Mouse (Mus musculus) heart, embryonic 10.5 days (tissue): ENCODE measurements around the gene AW209491. TPM values are rescaled to one million over a fixed set of nuclear protein-coding genes. Genes with fewer than 3 reads are reported as not detected.

Experiments used
- DNase-seq: peaks from one replicate; pipeline ENCODE4 v3.0.0-alpha.2; 2017; ENCODE audit warnings: low spot score
- H3K27ac ChIP-seq: fragments of 300-500 bp; sonication (generic); 2 replicates; pipeline ENCODE4 v1.5.1; 2016; ENCODE audit warnings: mild to moderate bottlenecking
- H3K27me3 ChIP-seq: fragments of 300-500 bp; sonication (generic); 2 replicates; pipeline ENCODE4 v1.6.1; 2016; ENCODE audit warnings: mild to moderate bottlenecking; ENCODE audit not compliant: poor library complexity, insufficient read depth, severe bottlenecking
- H3K36me3 ChIP-seq: fragments of 300-500 bp; sonication (generic); 2 replicates; pipeline ENCODE4 v1.6.1; 2016; ENCODE audit warnings: mild to moderate bottlenecking, moderate library complexity
- H3K4me1 ChIP-seq: fragments of 300-500 bp; sonication (generic); 2 replicates; pipeline ENCODE4 v1.6.1; 2016; ENCODE audit warnings: mild to moderate bottlenecking
- H3K4me3 ChIP-seq: fragments of 300-500 bp; sonication (generic); 2 replicates; pipeline ENCODE4 v1.5.1; 2016; ENCODE audit warnings: mild to moderate bottlenecking, moderate library complexity
- H3K9me3 ChIP-seq: fragments of 300-500 bp; sonication (generic); 2 replicates; pipeline ENCODE4 v1.6.1; 2016; ENCODE audit warnings: mild to moderate bottlenecking, moderate library complexity
- WGBS: fragments of 180-500 bp; shearing (Covaris S2); methylation state at CpG from one replicate; pipeline ENCODE4 v1.1.7; 2016; 5-methylcytosine and 5-hydroxymethylcytosine counted together
- polyA plus RNA-seq: library from polyadenylated mRNA; unstranded; fragments of >200 nt; fragmentation: Nextera tagmentation; extraction: Ambion mirVana; gene quantifications from 2 replicates; pipeline ENCODE4 v1.2.1, GENCODE M21; 2016

Gene AW209491
- 21.7 and 28.0 TPM in 2 replicates for polyA plus RNA-seq

DNA sequence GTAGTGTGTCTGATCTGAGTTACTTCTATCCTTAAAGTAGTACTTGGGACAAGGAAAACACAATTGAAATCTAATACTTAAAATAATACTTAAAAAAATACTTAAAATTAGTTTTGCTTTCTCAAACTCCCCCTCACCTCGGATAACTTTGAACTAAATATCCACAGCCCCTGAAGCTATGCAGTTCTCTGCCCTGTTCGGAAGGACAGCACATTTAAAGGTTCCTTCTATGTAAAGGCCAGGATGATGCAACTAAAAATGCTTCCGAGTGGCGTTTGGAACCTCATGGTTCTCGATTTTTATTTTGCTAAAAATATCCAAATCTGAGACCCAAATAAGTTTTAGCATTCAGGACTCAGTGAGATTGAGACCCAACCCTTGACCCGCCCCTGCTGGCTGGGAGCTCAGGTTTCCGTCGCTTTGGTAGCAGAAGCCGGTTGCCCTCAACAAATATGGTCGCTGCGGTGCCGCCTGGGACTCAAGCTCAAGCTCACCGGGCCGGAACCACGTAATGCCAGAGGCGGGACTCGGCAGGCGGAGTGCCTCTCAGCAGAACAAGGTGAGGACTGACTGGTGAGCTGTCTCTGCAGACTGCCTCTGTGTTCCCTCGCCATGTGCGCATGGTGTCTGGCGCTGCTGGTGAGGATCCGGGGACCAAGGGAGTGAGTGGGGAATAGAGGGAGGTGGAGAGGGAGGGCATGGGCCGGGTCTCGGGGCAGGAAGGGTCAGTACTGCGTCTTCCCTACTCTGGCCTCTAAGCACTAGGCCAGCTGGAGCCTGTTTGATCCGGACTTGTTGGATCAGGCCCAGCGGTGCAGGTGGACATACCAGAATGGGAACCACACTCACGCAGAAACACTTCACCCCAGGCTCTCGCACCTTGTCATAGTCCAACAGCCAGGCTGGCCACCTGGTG, at the start of gene AW209491:
AW209491 (plus strand) TSS at position 429 of the 916 bp plus-strand sequence.
- no peaks in the 10 kb centered on the region for H3K27me3 ChIP-seq
- peak within 1 kb of the TSS; percentile 94 for H3K27ac ChIP-seq

DNA sequence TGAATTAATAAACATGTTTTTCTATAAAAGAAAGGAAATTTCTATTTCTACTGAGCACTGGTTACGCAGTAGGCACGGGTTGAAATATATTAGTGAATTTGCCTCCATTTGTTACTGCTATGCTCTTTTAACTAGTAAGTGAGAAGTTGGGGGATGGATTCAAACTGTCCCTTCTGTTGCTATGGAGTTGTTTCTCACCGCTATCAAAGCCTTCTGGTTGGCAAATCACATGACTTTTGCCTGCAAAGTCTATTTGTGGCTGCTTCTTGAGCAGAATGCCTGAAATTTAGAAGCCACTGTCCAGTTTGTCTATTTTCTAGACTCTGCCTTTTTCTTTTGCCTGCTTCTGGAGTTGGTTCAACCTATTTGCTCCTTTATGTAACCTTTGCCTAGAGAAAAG, 49.6 kb upstream of the AW209491 start:
- no peaks in the 10 kb centered on the region for H3K27me3 ChIP-seq
- no peak for DNase-seq
- no peak overlapping the region for H3K4me3 ChIP-seq
- H3K36me3 ChIP-seq: no peaks in the 10 kb centered on the region
- no peaks in the 10 kb centered on the region for H3K9me3 ChIP-seq
- H3K27ac ChIP-seq: no peak overlapping the region
- WGBS: 65% methylated on average over 3 of the region's 3 CpGs
- H3K4me1 ChIP-seq: no peaks in the 10 kb centered on the region

More for the DNA sequence above, at the start of gene AW209491:
- WGBS: 1% methylated on average over 29 of the region's 29 CpGs
- H3K9me3 ChIP-seq: no peaks in the 10 kb centered on the region
- H3K4me3 ChIP-seq: peak within 1 kb of the TSS; percentile 76
- peaks cover 33% of the 10 kb centered on the region for H3K36me3 ChIP-seq
- H3K4me1 ChIP-seq: peaks cover 10% of the 10 kb centered on the region; the same call in 1 of the 2 replicates
- peak; percentile 98 for DNase-seq

DNA sequence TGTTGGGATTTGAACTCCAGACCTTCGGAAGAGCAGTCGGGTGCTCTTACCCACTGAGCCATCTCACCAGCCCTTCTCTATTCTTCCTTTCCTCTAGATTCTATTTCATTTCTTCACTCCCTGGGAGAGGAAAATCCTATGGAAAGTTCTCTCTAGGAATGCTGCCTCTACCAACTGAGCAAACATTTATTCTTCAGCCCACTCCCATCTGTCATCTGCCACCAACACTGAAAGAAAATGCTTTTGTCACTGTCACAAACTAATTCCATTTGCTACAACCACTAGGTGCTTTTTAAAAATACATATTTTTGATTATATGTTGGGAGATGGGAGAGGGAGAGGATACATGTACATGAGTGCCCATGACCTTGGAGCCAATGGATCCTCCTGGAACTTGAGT, 27.2 kb upstream of the AW209491 start:
- no peaks in the 10 kb centered on the region for H3K36me3 ChIP-seq
- no peaks in the 10 kb centered on the region for H3K9me3 ChIP-seq
- 79% methylated on average over 2 of the region's 2 CpGs for WGBS
- no peak overlapping the region for H3K4me3 ChIP-seq
- no peak overlapping the region for H3K27ac ChIP-seq
- no peaks in the 10 kb centered on the region for H3K4me1 ChIP-seq
- H3K27me3 ChIP-seq: no peaks in the 10 kb centered on the region
- no peak for DNase-seq

DNA sequence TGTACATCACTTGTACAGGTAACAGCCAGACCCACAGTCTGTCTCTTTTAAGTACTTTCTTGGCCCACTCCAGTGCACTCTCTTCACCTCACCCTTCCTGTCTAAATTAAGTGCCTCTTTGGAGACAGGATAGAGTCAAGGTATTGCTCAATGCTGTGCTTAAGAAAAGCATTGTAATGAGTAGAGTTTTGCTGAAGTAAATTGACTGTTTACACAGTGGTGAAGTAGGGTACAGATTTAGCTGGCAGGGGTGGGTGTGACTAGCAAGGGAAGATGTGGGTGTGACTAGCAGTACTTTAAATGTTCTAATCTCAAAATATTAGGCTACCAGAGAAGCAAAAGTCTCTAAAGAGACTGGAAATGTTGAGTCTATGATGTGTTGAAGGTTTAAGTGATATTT, 22.3 kb upstream of the AW209491 start:
- Histone ChIP-seq H3K9me3 (no peaks in the 10 kb centered on the region), H3K27me3 (no peaks in the 10 kb centered on the region), H3K4me3 (no peak overlapping the region), H3K36me3 (peaks cover 7% of the 10 kb centered on the region; the same call in 1 of the 2 replicates), H3K27ac (no peak overlapping the region), H3K4me1 (no peaks in the 10 kb centered on the region)
- DNase-seq: no peak

DNA sequence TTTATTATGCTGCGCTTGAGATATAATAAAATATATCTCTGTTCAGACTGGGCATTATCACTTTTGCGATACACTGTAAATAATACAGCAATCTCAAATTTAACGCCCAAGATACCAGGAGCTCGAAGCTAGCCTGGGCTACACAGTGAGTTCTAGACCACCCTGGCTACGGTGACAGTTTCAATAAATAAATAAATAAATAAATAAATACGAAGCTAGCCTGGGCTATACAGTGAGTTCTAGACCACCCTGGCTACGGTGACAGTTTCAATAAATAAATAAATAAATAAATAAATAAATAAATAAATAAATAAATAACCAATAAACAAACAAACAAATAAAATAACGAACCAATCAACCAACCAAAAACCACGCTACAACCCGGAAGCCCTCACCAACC, 17.5 kb upstream of the AW209491 start:
- Histone ChIP-seq H3K27me3 (no peaks in the 10 kb centered on the region), H3K27ac (peak overlapping the region; percentile 91), H3K4me3 (peak overlapping the region; percentile 82), H3K4me1 (no peaks in the 10 kb centered on the region), H3K9me3 (no peaks in the 10 kb centered on the region), H3K36me3 (peaks cover 20% of the 10 kb centered on the region)
- no peak for DNase-seq
- 6% methylated on average over 10 of the region's 10 CpGs for WGBS

GRCm38 (mm10) chr13:14612926-14613529, 16.9 kb upstream of the AW209491 start, which contains the start of the genes Mrpl32 and Psma2:
Gene Mrpl32 (minus strand): TSS chr13:14613165.
Gene Psma2 (plus strand): TSS chr13:14613240.
- Histone ChIP-seq H3K4me3 (peak within 1 kb of the TSS; percentile 82), H3K4me1 (no peaks in the 10 kb centered on the region), H3K36me3 (peaks cover 26% of the 10 kb centered on the region), H3K27me3 (no peaks in the 10 kb centered on the region), H3K27ac (peak within 1 kb of the TSS; percentile 91), H3K9me3 (no peaks in the 10 kb centered on the region)
- WGBS: under 1% methylated on average over 42 of the region's 42 CpGs
- DNase-seq: peak; percentile 99

DNA sequence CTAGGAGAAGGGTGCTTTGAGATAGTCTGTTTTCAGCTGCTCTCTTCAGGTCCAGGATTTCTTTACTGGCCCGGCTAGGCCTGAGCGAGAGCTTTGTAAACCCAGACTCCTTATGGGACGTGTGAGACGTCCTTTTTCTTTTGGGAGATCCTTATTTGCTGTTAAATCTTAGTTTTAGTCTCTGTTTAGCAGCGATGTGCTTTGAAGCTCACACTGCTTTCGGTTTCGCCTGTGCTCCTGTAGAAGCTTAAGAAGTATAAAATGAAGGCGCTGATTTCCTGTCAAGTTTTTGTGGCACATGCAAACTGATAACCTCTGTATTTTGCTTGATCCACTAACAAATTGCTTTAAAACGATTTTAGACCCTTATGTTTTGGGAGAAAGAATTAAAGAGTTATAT, 16.4 kb upstream of the AW209491 start:
- no peaks in the 10 kb centered on the region for H3K4me1 ChIP-seq
- no peaks in the 10 kb centered on the region for H3K27me3 ChIP-seq
- H3K9me3 ChIP-seq: no peaks in the 10 kb centered on the region
- peaks cover 31% of the 10 kb centered on the region for H3K36me3 ChIP-seq
- no peak for DNase-seq
- peak overlapping the region; percentile 91 for H3K27ac ChIP-seq
- H3K4me3 ChIP-seq: peak overlapping the region; percentile 82
- under 1% methylated on average over 9 of the region's 9 CpGs for WGBS

GRCm38 (mm10) chr13:14618724-14619123, 11.2 kb upstream of the AW209491 start:
- Histone ChIP-seq H3K4me1 (no peaks in the 10 kb centered on the region), H3K4me3 (no peak overlapping the region), H3K36me3 (peaks cover 70% of the 10 kb centered on the region), H3K9me3 (no peaks in the 10 kb centered on the region), H3K27ac (no peak overlapping the region), H3K27me3 (no peaks in the 10 kb centered on the region)
- 45% methylated on average over 2 of the region's 2 CpGs for WGBS
- no peak for DNase-seq

DNA sequence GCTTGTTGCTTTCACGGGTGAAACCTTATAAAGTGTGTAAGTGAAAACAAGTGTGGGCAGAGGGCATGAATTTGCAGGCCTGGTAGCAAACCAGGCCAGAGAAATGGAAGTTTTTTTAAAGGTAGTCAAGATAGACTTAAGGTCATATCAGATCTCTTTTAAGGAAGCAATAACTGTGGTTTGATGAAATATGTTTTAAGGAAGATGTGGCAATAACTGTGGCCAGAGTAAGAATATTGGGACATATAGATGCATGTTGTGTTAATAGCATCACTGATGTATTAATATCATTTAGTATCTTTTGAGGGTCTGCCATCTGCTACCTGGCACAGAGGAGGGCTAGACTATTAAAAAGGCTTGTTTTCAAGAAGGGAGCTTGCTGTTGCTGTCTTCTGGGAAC, 10.0 kb downstream of the AW209491 start:
- 68% methylated on average over 1 of the region's 1 CpGs for WGBS
- no peak overlapping the region for H3K27ac ChIP-seq
- no peak for DNase-seq
- no peaks in the 10 kb centered on the region for H3K27me3 ChIP-seq
- H3K36me3 ChIP-seq: peaks cover 25% of the 10 kb centered on the region
- H3K4me3 ChIP-seq: no peak overlapping the region
- no peaks in the 10 kb centered on the region for H3K9me3 ChIP-seq
- H3K4me1 ChIP-seq: no peaks in the 10 kb centered on the region

DNA sequence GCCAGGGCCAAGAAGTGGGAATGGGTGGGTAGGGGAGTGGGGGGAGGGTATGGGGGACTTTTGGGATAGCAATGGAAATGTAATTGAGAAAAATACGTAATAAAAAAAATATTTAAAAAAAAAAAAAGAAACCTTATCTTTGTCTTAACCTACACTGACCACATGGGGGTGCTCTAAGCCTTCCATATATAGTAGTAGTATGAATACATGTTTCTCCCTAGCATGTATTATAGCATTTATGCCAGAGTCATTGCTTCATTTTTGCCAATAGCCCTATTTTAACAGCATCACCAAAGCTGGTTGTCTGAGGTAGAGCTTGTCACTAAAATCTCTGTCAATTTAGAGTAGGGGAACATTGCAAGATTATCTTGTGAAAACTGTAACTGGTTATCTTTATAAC, 19.3 kb downstream of the AW209491 start:
- no peak overlapping the region for H3K27ac ChIP-seq
- no peaks in the 10 kb centered on the region for H3K9me3 ChIP-seq
- WGBS: 50% methylated on average over 1 of the region's 1 CpGs
- H3K4me3 ChIP-seq: no peak overlapping the region
- DNase-seq: no peak
- no peaks in the 10 kb centered on the region for H3K36me3 ChIP-seq
- no peaks in the 10 kb centered on the region for H3K4me1 ChIP-seq
- no peaks in the 10 kb centered on the region for H3K27me3 ChIP-seq

GRCm38 (mm10) chr13:14667107-14667506, 37.2 kb downstream of the AW209491 start:
- Histone ChIP-seq H3K4me1 (no peaks in the 10 kb centered on the region), H3K9me3 (no peaks in the 10 kb centered on the region), H3K27ac (no peak overlapping the region), H3K36me3 (no peaks in the 10 kb centered on the region), H3K27me3 (no peaks in the 10 kb centered on the region), H3K4me3 (no peak overlapping the region)
- WGBS: 83% methylated on average over 4 of the region's 4 CpGs
- no peak for DNase-seq

GRCm38 (mm10) chr13:14670342-14670741, 40.4 kb downstream of the AW209491 start:
- no peak overlapping the region for H3K27ac ChIP-seq
- no peaks in the 10 kb centered on the region for H3K9me3 ChIP-seq
- DNase-seq: no peak
- H3K4me3 ChIP-seq: no peak overlapping the region
- no peaks in the 10 kb centered on the region for H3K36me3 ChIP-seq
- WGBS: 38% methylated on average over 2 of the region's 2 CpGs
- H3K27me3 ChIP-seq: no peaks in the 10 kb centered on the region
- no peaks in the 10 kb centered on the region for H3K4me1 ChIP-seq
